In genomic region chr2:24927810-24928479, GRCm38 (mm10) we compare ENCODE assay signal across 10 mouse cellular contexts. TPM values are rescaled to one million over a fixed set of nuclear protein-coding genes. Genes with fewer than 3 reads are reported as not detected.
A peak's percentile ranks its signal among the peaks of the same experiment; 100 is the strongest.
DNase-seq lines count a peak whose midpoint lies in the region; ATAC-seq and TF ChIP-seq lines count a peak whose summit lies in the region.
"Had no signal": no experiment of that assay in that cellular context is flagged by ENCODE, and none has a peak within 500 bp of the region (broad histone marks: within the 10 kb centered on the region; RNA-seq: fewer than 3 reads in every experiment).

No protein-coding gene starts in this region.

- H3K27me3 ChIP-seq in intestine, postnatal 0 days (replicated peaks; ENCODE audit: control insufficient read depth, insufficient read depth, low read length) = no peaks in the 10 kb centered on the region
- no peaks in the 10 kb centered on the region for H3K27me3 ChIP-seq in hindbrain, embryonic 14.5 days (ENCODE audit: control insufficient read depth, insufficient read depth, low read length)
- H3K27me3 ChIP-seq: CH12.LX had no signal

- H3K4me2 ChIP-seq in intestine, postnatal 0 days (replicated peaks; ENCODE audit: low read depth) = no peak overlapping the region
- H3K4me2 ChIP-seq in hindbrain, embryonic 14.5 days (replicated peaks) = no peak overlapping the region

- peaks cover 19% of the 10 kb centered on the region; the same call in 1 of the 2 replicates for H3K36me3 ChIP-seq in intestine, postnatal 0 days (ENCODE audit: control insufficient read depth, insufficient read depth)
- 0 out of 2 replicates have a peak, but pooled peaks cover 6% of the 10 kb centered on the region for H3K36me3 ChIP-seq in hindbrain, embryonic 14.5 days (replicated peaks; ENCODE audit: control insufficient read depth, insufficient read depth)

- H3K9ac ChIP-seq in intestine, postnatal 0 days (ENCODE audit: low read depth, low read length) = no peak overlapping the region
- H3K9ac ChIP-seq in hindbrain, embryonic 14.5 days = no peak overlapping the region
- H3K9ac ChIP-seq: liver, embryonic 14.5 days had no signal

- 0 out of 2 replicates have a peak overlapping the region, but pooled peaks have one; percentile 21 for H3K27ac ChIP-seq in brown adipose tissue, adult 24 weeks (replicated peaks; ENCODE audit: low read depth, low read length)
- H3K27ac ChIP-seq in intestine, postnatal 0 days (ENCODE audit: low read depth, low read length) = 0 out of 2 replicates have a peak overlapping the region, but pooled peaks have one; percentile 28
- H3K27ac ChIP-seq in hindbrain, embryonic 14.5 days = no peak overlapping the region
- H3K27ac ChIP-seq: liver, embryonic 14.5 days had no signal

- H3K4me3 ChIP-seq in brown adipose tissue, adult 24 weeks (ENCODE audit: insufficient read depth, low read depth, low read length) = no peak overlapping the region
- no peak overlapping the region for H3K4me3 ChIP-seq in intestine, postnatal 0 days (ENCODE audit: low read depth, low read length)
- no peak overlapping the region for H3K4me3 ChIP-seq in hindbrain, embryonic 14.5 days (replicated peaks; ENCODE audit: low read length)

- ATAC-seq in intestine, postnatal 0 days = peak; percentile 71
- ATAC-seq in hindbrain, embryonic 14.5 days (ENCODE audit: low FRiP score) = no peak

- peak; percentile 14 for DNase-seq in embryo, embryonic 11 days
- DNase-seq in embryo, embryonic 10.5 days (ENCODE audit: low spot score) = no peak
- peak; percentile 88 for DNase-seq in lung, postnatal 36 days
- no peak for DNase-seq in left cerebral cortex, adult 11 months (ENCODE audit: low spot score)
- no peak for DNase-seq in thymus, postnatal 4 days
- DNase-seq in hindbrain, embryonic 14.5 days (ENCODE audit: low spot score) = no peak

- no peaks in the 10 kb centered on the region for H3K9me3 ChIP-seq in intestine, postnatal 0 days (ENCODE audit: control insufficient read depth)
- no peaks in the 10 kb centered on the region for H3K9me3 ChIP-seq in hindbrain, embryonic 14.5 days (ENCODE audit: control insufficient read depth, low read length)

- no peak for TF ChIP-seq CTCF in intestine, postnatal 0 days (IDR thresholded peaks at IDR 0.05; ENCODE audit: low read depth)

- 46% methylated on average over 4 of the region's 4 CpGs for WGBS in intestine, postnatal 0 days
- WGBS in hindbrain, embryonic 14.5 days = 74% methylated on average over 4 of the region's 4 CpGs

- H3K4me1 ChIP-seq in brown adipose tissue, adult 24 weeks (ENCODE audit: control insufficient read depth, insufficient read depth, insufficient read length, low read length) = peaks cover 9% of the 10 kb centered on the region; the same call in 1 of the 2 replicates
- H3K4me1 ChIP-seq in intestine, postnatal 0 days (replicated peaks; ENCODE audit: control insufficient read depth, insufficient read depth, low read length) = 0 out of 2 replicates have a peak, but pooled peaks cover 3% of the 10 kb centered on the region
- no peaks in the 10 kb centered on the region for H3K4me1 ChIP-seq in hindbrain, embryonic 14.5 days (replicated peaks; ENCODE audit: control insufficient read depth, insufficient read depth, low read length)

RNA-seq across cellular contexts. Expression of gene Arrdc1, which starts 7.1 kb away (rescaled TPM):
- polyA plus RNA-seq in brown adipose tissue, adult 24 weeks (2012; ENCODE audit: insufficient read depth, insufficient read length, missing spikeins) = 3.1 and 5.2 TPM in 2 replicates
- polyA plus RNA-seq in intestine, postnatal 0 days (2015; fragmentation: Nextera tagmentation; extraction: Ambion mirVana) = 66.6 and 68.4 TPM in 2 replicates
- polyA plus RNA-seq in hindbrain, embryonic 14.5 days (2014; fragmentation: Nextera tagmentation; extraction: Ambion mirVana) = 22.6 and 26.0 TPM in 2 replicates

RNA-seq across cellular contexts. Expression of gene Ehmt1, which starts 8.5 kb away (rescaled TPM):
- polyA plus RNA-seq in brown adipose tissue, adult 24 weeks (2012; ENCODE audit: insufficient read depth, insufficient read length, missing spikeins) = 12.2 and 15.2 TPM in 2 replicates
- 19.8 and 21.6 TPM in 2 replicates for polyA plus RNA-seq in intestine, postnatal 0 days (2015; fragmentation: Nextera tagmentation; extraction: Ambion mirVana)
- polyA plus RNA-seq in hindbrain, embryonic 14.5 days (2014; fragmentation: Nextera tagmentation; extraction: Ambion mirVana) = 77.7 and 81.8 TPM in 2 replicates

RNA-seq across cellular contexts. Expression of gene Zmynd19, which starts 21.6 kb away (rescaled TPM):
- polyA plus RNA-seq in brown adipose tissue, adult 24 weeks (2012; ENCODE audit: insufficient read depth, insufficient read length, missing spikeins) = 7.2 and 10.3 TPM in 2 replicates
- polyA plus RNA-seq in intestine, postnatal 0 days (2015; fragmentation: Nextera tagmentation; extraction: Ambion mirVana) = 5.0 and 5.2 TPM in 2 replicates
- 23.4 and 23.9 TPM in 2 replicates for polyA plus RNA-seq in hindbrain, embryonic 14.5 days (2014; fragmentation: Nextera tagmentation; extraction: Ambion mirVana)

RNA-seq across cellular contexts. Expression of gene Dph7, which starts 34.3 kb away (rescaled TPM):
- 4.9 and 6.0 TPM in 2 replicates for polyA plus RNA-seq in brown adipose tissue, adult 24 weeks (2012; ENCODE audit: insufficient read depth, insufficient read length, missing spikeins)
- 7.2 and 8.7 TPM in 2 replicates for polyA plus RNA-seq in intestine, postnatal 0 days (2015; fragmentation: Nextera tagmentation; extraction: Ambion mirVana)
- 32.6 and 32.8 TPM in 2 replicates for polyA plus RNA-seq in hindbrain, embryonic 14.5 days (2014; fragmentation: Nextera tagmentation; extraction: Ambion mirVana)

RNA-seq across cellular contexts. Expression of gene Mrpl41, which starts 47.0 kb away (rescaled TPM):
- 115 and 150 TPM in 2 replicates for polyA plus RNA-seq in brown adipose tissue, adult 24 weeks (2012; ENCODE audit: insufficient read depth, insufficient read length, missing spikeins)
- polyA plus RNA-seq in intestine, postnatal 0 days (2015; fragmentation: Nextera tagmentation; extraction: Ambion mirVana) = 154 and 159 TPM in 2 replicates
- 173 and 187 TPM in 2 replicates for polyA plus RNA-seq in hindbrain, embryonic 14.5 days (2014; fragmentation: Nextera tagmentation; extraction: Ambion mirVana)

Comparison
In these comparisons a context has a peak if more than half of its experiments do, and no peak if none do; other contexts are left out.
1. DNase-seq: peak in embryo, embryonic 11 days (single experiment) and lung, postnatal 36 days (single experiment); none in embryo, embryonic 10.5 days (single experiment), left cerebral cortex, adult 11 months (single experiment), thymus, postnatal 4 days (single experiment) and hindbrain, embryonic 14.5 days (single experiment).